12 mouse cellular contexts compared by ENCODE assay signal in genomic region chr5:120677516-120677915, GRCm38 (mm10). TPM values are rescaled to one million over a fixed set of nuclear protein-coding genes. Genes with fewer than 3 reads are reported as not detected.
DNase-seq lines count a peak whose midpoint lies in the region; ATAC-seq and TF ChIP-seq lines count a peak whose summit lies in the region.
"Had no signal": no experiment of that assay in that cellular context is flagged by ENCODE, and none has a peak within 500 bp of the region (broad histone marks: within the 10 kb centered on the region; RNA-seq: fewer than 3 reads in every experiment).

No protein-coding gene starts in this region.

- no peak for TF ChIP-seq RAD21 in MEL (IDR thresholded peaks at IDR 0.05; ENCODE audit: low read depth, low read length)

- WGBS in midbrain, postnatal 0 days, result 34% methylated on average over 2 of the region's 2 CpGs
- 26% methylated on average over 2 of the region's 2 CpGs for WGBS in midbrain, embryonic 15.5 days
- 20% methylated on average over 2 of the region's 2 CpGs for WGBS in stomach, postnatal 0 days

- no peak overlapping the region for H3K9ac ChIP-seq in midbrain, postnatal 0 days (replicated peaks; ENCODE audit: low read length, poor library complexity, severe bottlenecking)
- H3K9ac ChIP-seq in midbrain, embryonic 15.5 days, result no peak overlapping the region
- no peak overlapping the region for H3K9ac ChIP-seq in MEL (ENCODE audit: control insufficient read depth, low read depth, low read length, poor library complexity, severe bottlenecking)
- H3K9ac ChIP-seq in stomach, postnatal 0 days (ENCODE audit: low read length), result no peak overlapping the region
- H3K9ac ChIP-seq: midbrain, embryonic 12.5 days had no signal

- H3K79me2 ChIP-seq in MEL (ENCODE audit: control insufficient read depth, insufficient read depth, low read length, poor library complexity), result no peaks in the 10 kb centered on the region

- no peak for TF ChIP-seq CTCF in midbrain, postnatal 0 days (IDR thresholded peaks at IDR 0.05)
- no peak for TF ChIP-seq CTCF in MEL (IDR thresholded peaks at IDR 0.05 in 2 of 3, conservative IDR thresholded peaks at IDR 0.05 in 1 of 3; ENCODE audit: control insufficient read depth in 1 of 3, insufficient read depth in 1 of 3, low read depth in 2 of 3, low read length in 3 of 3, poor library complexity in 1 of 3, severe bottlenecking in 1 of 3)
- TF ChIP-seq CTCF in stomach, postnatal 0 days (IDR thresholded peaks at IDR 0.05; ENCODE audit: low read depth), result no peak

- no peaks in the 10 kb centered on the region for H3K27me3 ChIP-seq in midbrain, postnatal 0 days (ENCODE audit: insufficient read depth, low read length)
- no peaks in the 10 kb centered on the region for H3K27me3 ChIP-seq in midbrain, embryonic 15.5 days (replicated peaks)
- no peaks in the 10 kb centered on the region for H3K27me3 ChIP-seq in MEL (ENCODE audit: control insufficient read depth in 1 of 2, insufficient read depth in 2 of 2, low read length in 2 of 2)
- peaks cover 3% of the 10 kb centered on the region; the same call in 1 of the 2 replicates for H3K27me3 ChIP-seq in stomach, postnatal 0 days (ENCODE audit: control insufficient read depth, insufficient read depth, low read length)

- H3K36me3 ChIP-seq in midbrain, postnatal 0 days (ENCODE audit: insufficient read depth, low read length), result peaks cover 10% of the 10 kb centered on the region
- H3K36me3 ChIP-seq in midbrain, embryonic 15.5 days (replicated peaks), result no peaks in the 10 kb centered on the region; the same call in 1 of the 2 replicates
- no peaks in the 10 kb centered on the region for H3K36me3 ChIP-seq in MEL (ENCODE audit: control insufficient read depth in 1 of 2, insufficient read depth in 2 of 2, low read length in 2 of 2)
- H3K36me3 ChIP-seq in stomach, postnatal 0 days (ENCODE audit: control insufficient read depth, insufficient read depth, low read length), result no peaks in the 10 kb centered on the region
- H3K36me3 ChIP-seq: midbrain, embryonic 12.5 days had no signal

- peak; percentile 36 for DNase-seq in midbrain, postnatal 0 days (ENCODE audit: low spot score)
- peak; percentile 37 for DNase-seq in MEL (ENCODE audit: low read depth, low spot score)
- peak; percentile 21 for DNase-seq in c-Kit-positive CD71-positive TER-119-positive erythroid progenitor cells, embryonic 14.5 days (ENCODE audit: low spot score)
- no peak for DNase-seq in stomach, postnatal 0 days (ENCODE audit: low spot score)
- no peak for DNase-seq in urinary bladder, postnatal 4 days (ENCODE audit: low spot score in 2 of 2)
- DNase-seq in layer of hippocampus, postnatal 14 days (ENCODE audit: low spot score in 2 of 2), result no peak
- DNase-seq: heart, adult 18-20 months; right cerebral cortex, adult 18-20 months had no signal

- ATAC-seq in midbrain, postnatal 0 days (ENCODE audit: low FRiP score), result peak; percentile 7; the same call in 1 of the 2 replicates
- no peak for ATAC-seq in midbrain, embryonic 15.5 days (replicated peaks)
- peak; percentile 22; the same call in 1 of the 2 replicates for ATAC-seq in stomach, postnatal 0 days (ENCODE audit: low FRiP score, low TSS enrichment)
- ATAC-seq: intestine, postnatal 0 days had no signal

- no peak for TF ChIP-seq EP300 in MEL (IDR thresholded peaks at IDR 0.05; ENCODE audit: low read depth in 1 of 2, low read length in 2 of 2)
- no peak for TF ChIP-seq EP300 in stomach, postnatal 0 days (optimal IDR thresholded peaks at IDR 0.05)

- no peak overlapping the region for H3K4me2 ChIP-seq in midbrain, postnatal 0 days (ENCODE audit: low read depth, low read length, poor library complexity, severe bottlenecking)
- no peak overlapping the region for H3K4me2 ChIP-seq in midbrain, embryonic 15.5 days
- no peak overlapping the region for H3K4me2 ChIP-seq in stomach, postnatal 0 days (replicated peaks; ENCODE audit: low read depth)
- H3K4me2 ChIP-seq: midbrain, embryonic 12.5 days had no signal

- 0 out of 2 replicates have a peak, but pooled peaks cover 5% of the 10 kb centered on the region for H3K4me1 ChIP-seq in midbrain, postnatal 0 days (ENCODE audit: insufficient read depth, low read length)
- H3K4me1 ChIP-seq in midbrain, embryonic 15.5 days, result peaks cover 21% of the 10 kb centered on the region
- H3K4me1 ChIP-seq in MEL (ENCODE audit: control insufficient read depth in 1 of 2, insufficient read depth in 2 of 2, low read length in 2 of 2), result no peaks in the 10 kb centered on the region
- no peaks in the 10 kb centered on the region for H3K4me1 ChIP-seq in stomach, postnatal 0 days (replicated peaks; ENCODE audit: control insufficient read depth, insufficient read depth)

- no peak for TF ChIP-seq POLR2A in MEL (IDR thresholded peaks at IDR 0.05; ENCODE audit: control insufficient read depth in 1 of 2, insufficient read depth in 1 of 2, low read depth in 1 of 2, low read length in 2 of 2, poor library complexity in 1 of 2)

- no peak overlapping the region for H3K4me3 ChIP-seq in midbrain, postnatal 0 days (ENCODE audit: low read depth, low read length)
- no peak overlapping the region for H3K4me3 ChIP-seq in midbrain, embryonic 15.5 days
- no peak overlapping the region for H3K4me3 ChIP-seq in MEL (ENCODE audit: control insufficient read depth in 1 of 2, insufficient read depth in 1 of 2, low read depth in 2 of 2, low read length in 2 of 2)
- H3K4me3 ChIP-seq in stomach, postnatal 0 days (ENCODE audit: low read depth, low read length), result no peak overlapping the region
- H3K4me3 ChIP-seq: midbrain, embryonic 12.5 days had no signal

- H3K9me3 ChIP-seq in midbrain, postnatal 0 days (ENCODE audit: low read length), result no peaks in the 10 kb centered on the region
- H3K9me3 ChIP-seq in midbrain, embryonic 15.5 days, result no peaks in the 10 kb centered on the region
- H3K9me3 ChIP-seq in MEL (replicated peaks; ENCODE audit: insufficient read depth, low read length), result no peaks in the 10 kb centered on the region
- H3K9me3 ChIP-seq in stomach, postnatal 0 days (ENCODE audit: control insufficient read depth, low read length), result no peaks in the 10 kb centered on the region
- H3K9me3 ChIP-seq: midbrain, embryonic 12.5 days had no signal

- H3K27ac ChIP-seq in midbrain, postnatal 0 days (ENCODE audit: low read depth, low read length), result 0 out of 2 replicates have a peak overlapping the region, but pooled peaks have one; percentile 1
- H3K27ac ChIP-seq in midbrain, embryonic 15.5 days, result no peak overlapping the region
- no peak overlapping the region for H3K27ac ChIP-seq in MEL (ENCODE audit: control insufficient read depth, low read depth, low read length)
- H3K27ac ChIP-seq in stomach, postnatal 0 days (replicated peaks), result no peak overlapping the region
- H3K27ac ChIP-seq: midbrain, embryonic 12.5 days had no signal

TF ChIP-seq in MEL, 35 proteins besides CTCF, POLR2A, EP300 and RAD21 (continues in another document):
- no peak for TF ChIP-seq SIN3A (IDR thresholded peaks at IDR 0.05; ENCODE audit: low read length)
- no peak for TF ChIP-seq SMC3 (IDR thresholded peaks at IDR 0.05; ENCODE audit: low read depth, low read length)
- no peak for TF ChIP-seq E2F4 (IDR thresholded peaks at IDR 0.05; ENCODE audit: borderline replicate concordance, low read depth, low read length)
- no peak for TF ChIP-seq ZC3H11A (IDR thresholded peaks at IDR 0.05; ENCODE audit: low read depth, low read length)
- no peak for TF ChIP-seq TAL1 (IDR thresholded peaks at IDR 0.05; ENCODE audit: low read length)
- no peak for TF ChIP-seq NELFE (IDR thresholded peaks at IDR 0.05; ENCODE audit: low read depth, low read length)
- TF ChIP-seq ZMIZ1 (IDR thresholded peaks at IDR 0.05; ENCODE audit: low read depth, low read length), result no peak
- TF ChIP-seq MAFK (IDR thresholded peaks at IDR 0.05; ENCODE audit: borderline replicate concordance, low read depth, low read length), result no peak
- TF ChIP-seq TBP (IDR thresholded peaks at IDR 0.05; ENCODE audit: low read depth, low read length), result no peak
- no peak for TF ChIP-seq USF1 (IDR thresholded peaks at IDR 0.05; ENCODE audit: low read depth, low read length)
- TF ChIP-seq MAX (IDR thresholded peaks at IDR 0.05; ENCODE audit: low read length), result no peak
- no peak for TF ChIP-seq BHLHE40 (IDR thresholded peaks at IDR 0.05; ENCODE audit: borderline replicate concordance, low read depth, low read length)
- no peak for TF ChIP-seq MAZ (IDR thresholded peaks at IDR 0.05; ENCODE audit: low read depth, low read length)

RNA-seq across cellular contexts. Expression of gene Rasal1, which starts 28.9 kb away (rescaled TPM):
- total RNA-seq in midbrain, postnatal 0 days (2014; rRNA removed), result 18.1 and 24.7 TPM in 2 replicates
- polyA plus RNA-seq in midbrain, postnatal 0 days (2015; fragmentation: Nextera tagmentation; extraction: Ambion mirVana), result 8.2 and 9.9 TPM in 2 replicates
- 1.0 and 1.6 TPM in 2 replicates for polyA plus RNA-seq in midbrain, embryonic 15.5 days (2015; fragmentation: Nextera tagmentation; extraction: Ambion mirVana)
- 0.26 and 0.69 TPM in 2 replicates for total RNA-seq in MEL (2012; rRNA removed)
- polyA plus RNA-seq in MEL (2012; ENCODE audit: insufficient read depth in 1 of 2, insufficient read length in 2 of 2, low read depth in 1 of 2, low replicate concordance in 2 of 2, missing spikeins in 1 of 2), result 1 to 10 TPM in 1 of 2 experiments, not detected in 1; 4.5 TPM
- 0.08 and 0.44 TPM in 2 replicates for polyA plus RNA-seq in stomach, postnatal 0 days (2015; fragmentation: Nextera tagmentation; extraction: Ambion mirVana)
- 10 to 100 TPM; 82.3 to 92.4 TPM for total RNA-seq in layer of hippocampus, postnatal 14 days (2021)
- polyA plus RNA-seq: midbrain, embryonic 12.5 days had no signal

RNA-seq across cellular contexts. Expression of gene Dtx1, which starts 34.2 kb away (rescaled TPM):
- 240 and 242 TPM in 2 replicates for total RNA-seq in midbrain, postnatal 0 days (2014; rRNA removed)
- polyA plus RNA-seq in midbrain, postnatal 0 days (2015; fragmentation: Nextera tagmentation; extraction: Ambion mirVana), result 63.0 and 67.9 TPM in 2 replicates
- 64.5 and 68.9 TPM in 2 replicates for polyA plus RNA-seq in midbrain, embryonic 15.5 days (2015; fragmentation: Nextera tagmentation; extraction: Ambion mirVana)
- 0.12 and 0.13 TPM in 2 replicates for total RNA-seq in MEL (2012; rRNA removed)
- under 1 TPM in 1 of 2 experiments, not detected in 1; 0.63 TPM for polyA plus RNA-seq in MEL (2012; ENCODE audit: insufficient read depth in 1 of 2, insufficient read length in 2 of 2, low read depth in 1 of 2, low replicate concordance in 2 of 2, missing spikeins in 1 of 2)
- polyA plus RNA-seq in stomach, postnatal 0 days (2015; fragmentation: Nextera tagmentation; extraction: Ambion mirVana), result 2.0 and 3.1 TPM in 2 replicates
- 10 to 100 TPM; 70.5 to 74.2 TPM for total RNA-seq in layer of hippocampus, postnatal 14 days (2021)

RNA-seq across cellular contexts. Expression of gene Cfap73, which starts 43.5 kb away (rescaled TPM):
- 0.38 and 0.60 TPM in 2 replicates for total RNA-seq in midbrain, postnatal 0 days (2014; rRNA removed)
- 0.62 and 0.74 TPM in 2 replicates for polyA plus RNA-seq in midbrain, postnatal 0 days (2015; fragmentation: Nextera tagmentation; extraction: Ambion mirVana)
- polyA plus RNA-seq in midbrain, embryonic 15.5 days (2015; fragmentation: Nextera tagmentation; extraction: Ambion mirVana), result 0.44 and 0.70 TPM in 2 replicates
- not detected in 2 replicates for total RNA-seq in MEL (2012; rRNA removed)
- polyA plus RNA-seq in MEL (2012; ENCODE audit: insufficient read depth in 1 of 2, insufficient read length in 2 of 2, low read depth in 1 of 2, low replicate concordance in 2 of 2, missing spikeins in 1 of 2), result under 1 TPM in 1 of 2 experiments, not detected in 1; 0.25 TPM
- polyA plus RNA-seq in stomach, postnatal 0 days (2015; fragmentation: Nextera tagmentation; extraction: Ambion mirVana), result 0.10 TPM in 1 of 2 replicates, not detected in the other
- total RNA-seq in layer of hippocampus, postnatal 14 days (2021), result 1 to 10 TPM in 1 of 2 experiments, not detected in 1; 1.8 TPM
- total RNA-seq: heart, adult 18-20 months had no signal
- polyA plus RNA-seq: intestine, postnatal 0 days; limb, embryonic 14.5 days; midbrain, embryonic 12.5 days had no signal

Comparison
In these comparisons a context has a peak if more than half of its experiments do, and no peak if none do; other contexts are left out.
1. DNase-seq: peak in midbrain, postnatal 0 days (single experiment), MEL (single experiment) and c-Kit-positive CD71-positive TER-119-positive erythroid progenitor cells, embryonic 14.5 days (single experiment); none in stomach, postnatal 0 days (single experiment), urinary bladder, postnatal 4 days (0 of 2) and layer of hippocampus, postnatal 14 days (0 of 2).
2. RNA of gene Dtx1, which starts 34.2 kb away (polyA plus RNA-seq): 63.0 to 67.9 TPM in midbrain, postnatal 0 days and 64.5 to 68.9 TPM in midbrain, embryonic 15.5 days; 2.0 to 3.1 TPM in stomach, postnatal 0 days and 0.63 TPM in MEL; every median in the first group is over 10 times any median in the second.